Mouse (Mus musculus) ES-E14 (cell line): ENCODE results near the gene Vwf. TPM values are rescaled to one million over a fixed set of nuclear protein-coding genes. Genes with fewer than 3 reads are reported as not detected.

Experiments
- DNase-seq: peaks from one replicate; pipeline ENCODE4 v3.0.0-alpha.2; 2013; ENCODE audit warnings: low read depth, low spot score
- H3K27ac ChIP-seq: 2 replicates; pipeline ENCODE4 v1.5.1; 2012; ENCODE audit warnings: low read depth, mild to moderate bottlenecking, low read length, moderate library complexity, mixed read lengths; ENCODE audit not compliant: poor library complexity, insufficient read depth, severe bottlenecking
- H3K36me3 ChIP-seq: 2 replicates; pipeline ENCODE4 v1.6.1; 2012; ENCODE audit warnings: mild to moderate bottlenecking, low read length, moderate library complexity, mixed read lengths; ENCODE audit not compliant: control insufficient read depth, poor library complexity, insufficient read depth, severe bottlenecking
- H3K4me1 ChIP-seq, 2 experiments: fragments of 150-350 bp in 1 of 2; sonication (generic) in 1 of 2; 2 replicates each; pipeline ENCODE4 v1.6.1; 2012; ENCODE audit warnings: low read length in 2 of 2, mild to moderate bottlenecking in 1 of 2, mixed read lengths in 1 of 2; ENCODE audit not compliant: control insufficient read depth in 2 of 2, insufficient read depth in 2 of 2, poor library complexity in 1 of 2
- H3K4me3 ChIP-seq, 2 experiments: fragments of 150-350 bp in 1 of 2; sonication (generic) in 1 of 2; 2 replicates each; pipeline ENCODE4 v1.5.1; 2012; ENCODE audit warnings: low read length in 2 of 2, low read depth in 1 of 2, mild to moderate bottlenecking in 1 of 2, mixed read lengths in 1 of 2; ENCODE audit not compliant: insufficient read depth in 1 of 2, poor library complexity in 1 of 2, severe bottlenecking in 1 of 2
- H3K9ac ChIP-seq: 2 replicates; pipeline ENCODE4 v1.6.1; 2012; ENCODE audit warnings: low read depth, mild to moderate bottlenecking, low read length, mixed read lengths; ENCODE audit not compliant: poor library complexity, insufficient read depth, severe bottlenecking
- H3K9me3 ChIP-seq: fragments of 150-350 bp; sonication (generic); 2 replicates; pipeline ENCODE4 v1.6.1; 2012; ENCODE audit warnings: low read depth, mild to moderate bottlenecking, low read length; ENCODE audit not compliant: control insufficient read depth, insufficient read depth
- CHD2 ChIP-seq: IDR thresholded peaks from 2 replicates; pipeline ENCODE4 v1.6.1; 2014; ENCODE audit warnings: mild to moderate bottlenecking, low read depth, low read length, inconsistent platforms
- HCFC1 ChIP-seq: IDR thresholded peaks from 2 replicates; pipeline ENCODE4 v1.6.1; 2012; ENCODE audit warnings: low read length, inconsistent platforms, borderline replicate concordance; ENCODE audit not compliant: insufficient read depth
- MAFK ChIP-seq: IDR thresholded peaks from 2 replicates; pipeline ENCODE4 v1.6.1; 2014; ENCODE audit warnings: mild to moderate bottlenecking, low read depth, low read length, inconsistent platforms; ENCODE audit not compliant: insufficient read depth
- ZC3H11A ChIP-seq: IDR thresholded peaks from 2 replicates; pipeline ENCODE4 v1.6.1; 2012; ENCODE audit warnings: low read depth, mild to moderate bottlenecking, inconsistent platforms, low read length, borderline replicate concordance
- ZNF384 ChIP-seq: IDR thresholded peaks from 2 replicates; pipeline ENCODE4 v1.6.1; 2012; ENCODE audit warnings: low read depth, low read length, inconsistent platforms
- in situ Hi-C, 2 experiments: fragments of 600-800 bp; cut with MboI; formaldehyde crosslinking; loops; one replicate each; pipeline ENCODE4 v1.15.1; 2025; ENCODE audit warnings: low sequenced_read_pairs in 2 of 2, inconsistent platforms in 1 of 2; ENCODE audit not compliant: unreplicated experiment in 2 of 2
- total RNA-seq: library from RNA; depleted of rRNA; stranded (reverse); fragments of 300-350 nt; gene quantifications from 2 replicates; pipeline ENCODE4 v1.2.3, GENCODE M21; 2012

Gene Vwf
- total RNA-seq, 1 experiment = 3.0 TPM

DNA sequence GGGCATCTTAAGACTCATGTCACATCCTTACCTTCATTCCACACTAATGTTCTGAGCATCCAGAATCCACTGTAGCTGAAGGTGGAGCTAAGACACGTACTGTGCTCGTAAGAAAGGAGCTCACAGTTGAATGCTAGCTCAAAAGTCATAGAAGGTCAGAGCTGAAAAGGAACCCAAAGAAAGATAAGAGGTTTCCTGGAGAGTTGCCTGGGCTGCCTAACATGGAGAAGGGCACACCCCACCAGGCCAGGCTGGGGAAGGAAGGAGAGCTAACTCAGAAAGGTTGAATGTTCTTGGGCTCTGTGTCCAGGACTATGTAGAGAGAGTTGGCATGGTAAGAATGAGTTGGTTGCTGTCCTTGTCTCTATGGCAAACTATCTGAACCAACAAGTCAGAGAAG is 21.8 kb downstream of the Vwf start:
- DNase-seq = no peak
- Histone ChIP-seq H3K4me1 (peaks cover 10 to 18% of the 10 kb centered on the region in 2 experiments), H3K9me3 (no peaks in the 10 kb centered on the region), H3K4me3 (no peak overlapping the region), H3K36me3 (no peaks in the 10 kb centered on the region), H3K9ac (no peak overlapping the region), H3K27ac (no peak overlapping the region)
- in situ Hi-C loops = no loop called here
- TF ChIP-seq ZC3H11A (no peak), ZNF384 (no peak), CHD2 (no peak), MAFK (no peak), HCFC1 (no peak)

DNA sequence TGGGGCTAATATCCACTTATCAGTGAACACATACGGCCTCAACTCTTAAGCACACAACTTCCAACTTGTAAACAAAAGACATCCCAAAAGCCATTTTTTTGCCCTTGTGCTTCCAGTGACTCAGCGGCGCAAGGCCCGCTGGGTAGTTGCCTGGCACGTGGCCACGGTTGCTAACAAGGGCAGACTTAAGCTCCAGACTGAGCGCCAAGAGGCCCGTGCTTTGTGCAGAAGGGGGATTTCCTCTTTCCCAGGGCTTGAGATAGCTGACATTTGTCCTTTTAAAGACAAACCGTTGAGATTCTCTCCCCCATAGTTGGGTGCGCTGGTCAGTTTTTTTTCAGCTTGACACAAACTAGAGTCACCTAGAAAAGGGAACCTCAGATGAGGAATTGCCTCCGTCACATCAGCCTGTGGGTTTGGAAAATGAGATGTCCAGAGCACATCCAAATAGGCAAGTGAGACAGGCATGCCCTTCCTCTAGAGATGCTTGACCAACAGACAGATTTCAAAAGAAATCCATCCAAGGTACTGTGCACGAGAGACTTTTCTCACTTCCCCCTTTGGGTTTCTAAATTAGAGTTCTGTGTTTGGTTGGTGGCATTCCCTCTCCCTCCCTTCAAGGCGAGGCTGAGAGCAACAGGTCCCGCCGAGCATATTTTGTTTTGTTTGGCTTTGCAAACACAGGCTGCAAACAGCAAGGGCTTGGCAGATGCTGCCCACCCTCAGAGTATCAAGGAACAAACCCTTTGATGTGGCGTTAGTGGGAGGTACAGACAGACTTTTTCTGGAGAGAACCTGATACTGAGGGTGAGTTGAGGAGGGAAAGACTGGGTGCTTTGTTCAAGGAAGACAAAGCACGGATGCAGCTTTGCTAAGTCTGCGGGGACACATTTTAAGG is 26.0 kb downstream of the Vwf start:
- peak overlapping the region; percentile 25; the same call in 1 of the 2 replicates for H3K27ac ChIP-seq
- H3K4me3 ChIP-seq = peak overlapping the region; percentile 18 to 44; a peak in 3 of 4 replicates
- no peak for TF ChIP-seq ZNF384
- TF ChIP-seq CHD2 = no peak
- TF ChIP-seq MAFK = no peak
- TF ChIP-seq HCFC1 = no peak
- TF ChIP-seq ZC3H11A = no peak
- no peaks in the 10 kb centered on the region for H3K36me3 ChIP-seq
- no peaks in the 10 kb centered on the region for H3K9me3 ChIP-seq
- no peak for DNase-seq
- H3K9ac ChIP-seq = no peak overlapping the region
- H3K4me1 ChIP-seq = peaks cover 1 to 12% of the 10 kb centered on the region in 2 experiments; a peak in 3 of 4 replicates
- in situ Hi-C loops = no loop called here

DNA sequence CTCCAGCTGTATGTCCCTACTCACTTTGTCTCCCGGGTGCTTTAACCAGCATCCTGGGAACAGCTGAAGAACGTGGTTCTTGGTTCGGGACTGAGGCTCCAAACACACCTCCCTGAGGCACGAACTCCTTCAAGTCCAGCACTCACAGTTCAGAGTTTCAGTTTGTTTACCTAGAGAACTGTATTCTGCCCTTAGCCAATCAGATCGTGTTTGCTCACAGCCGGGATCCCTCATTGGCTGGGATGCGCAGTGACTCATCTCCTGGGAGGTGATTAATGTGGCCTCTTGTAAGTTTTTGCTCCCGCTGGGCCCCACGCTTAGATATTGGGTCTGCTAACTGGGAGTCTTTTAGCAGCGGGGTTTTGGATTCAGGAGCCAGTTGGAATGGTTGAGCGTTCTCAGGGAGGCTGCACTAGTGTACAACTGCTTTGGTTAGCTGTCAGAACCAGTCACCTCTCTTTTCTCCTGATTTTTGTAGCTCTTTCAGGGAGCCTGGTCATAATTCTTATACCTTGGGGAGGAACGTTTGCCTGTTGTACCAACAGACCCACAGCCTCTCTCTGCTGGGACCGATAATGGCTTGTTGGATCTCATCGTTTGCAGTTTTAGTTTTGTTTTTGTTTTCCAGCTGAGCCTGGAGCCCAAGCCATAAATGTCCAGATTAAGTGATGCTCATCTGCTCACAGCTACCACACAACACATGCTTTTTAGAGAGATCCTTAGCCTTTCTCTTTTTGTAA is 26.8 kb downstream of the Vwf start:
- H3K4me1 ChIP-seq = peaks cover 2 to 10% of the 10 kb centered on the region in 2 experiments; a peak in 3 of 4 replicates
- H3K9ac ChIP-seq = no peak overlapping the region
- peak overlapping the region; percentile 18 to 44; a peak in 3 of 4 replicates for H3K4me3 ChIP-seq
- TF ChIP-seq ZNF384 (no peak), CHD2 (peak; percentile 69; the same call in 1 of the 2 replicates), ZC3H11A (no peak), HCFC1 (no peak), MAFK (no peak)
- no peaks in the 10 kb centered on the region for H3K36me3 ChIP-seq
- in situ Hi-C loops = no loop called here
- H3K9me3 ChIP-seq = no peaks in the 10 kb centered on the region
- DNase-seq = peak; percentile 77
- no peak overlapping the region for H3K27ac ChIP-seq

DNA sequence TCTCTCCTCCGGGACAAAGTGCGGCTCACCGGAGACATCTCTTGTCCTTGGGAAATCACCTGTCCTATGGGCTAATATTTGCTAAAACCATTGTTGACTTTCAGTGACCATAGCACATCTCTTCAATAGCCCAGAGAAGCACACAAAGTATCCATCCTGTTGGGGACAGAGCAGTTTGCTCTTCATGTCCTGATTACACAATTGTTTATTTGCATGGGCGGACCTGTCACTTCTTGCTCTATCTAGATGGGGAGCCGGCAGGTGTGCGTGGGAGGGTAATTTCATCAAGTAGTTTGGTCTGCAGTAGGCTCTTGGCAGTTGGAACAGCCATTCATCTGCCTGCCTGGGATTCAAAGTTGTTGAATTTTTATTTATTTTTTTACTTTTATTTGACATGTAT is 28.5 kb downstream of the Vwf start:
- H3K4me3 ChIP-seq = no peak overlapping the region
- in situ Hi-C loops = no loop called here
- H3K9me3 ChIP-seq = no peaks in the 10 kb centered on the region
- TF ChIP-seq MAFK = no peak
- TF ChIP-seq CHD2 = no peak
- no peak for TF ChIP-seq HCFC1
- no peak for TF ChIP-seq ZNF384
- TF ChIP-seq ZC3H11A = no peak
- H3K36me3 ChIP-seq = no peaks in the 10 kb centered on the region
- DNase-seq = no peak
- H3K27ac ChIP-seq = no peak overlapping the region
- H3K9ac ChIP-seq = no peak overlapping the region
- H3K4me1 ChIP-seq = peaks cover 2 to 14% of the 10 kb centered on the region in 2 experiments; a peak in 3 of 4 replicates
